Mouse (Mus musculus): Measurements from ENCODE around the gene Gm33543. TPM values are rescaled to one million over a fixed set of nuclear protein-coding genes. Genes with fewer than 3 reads are reported as not detected.

Gm33543 gene
- polyA plus RNA-seq, 1 experiment = not detected

DNA sequence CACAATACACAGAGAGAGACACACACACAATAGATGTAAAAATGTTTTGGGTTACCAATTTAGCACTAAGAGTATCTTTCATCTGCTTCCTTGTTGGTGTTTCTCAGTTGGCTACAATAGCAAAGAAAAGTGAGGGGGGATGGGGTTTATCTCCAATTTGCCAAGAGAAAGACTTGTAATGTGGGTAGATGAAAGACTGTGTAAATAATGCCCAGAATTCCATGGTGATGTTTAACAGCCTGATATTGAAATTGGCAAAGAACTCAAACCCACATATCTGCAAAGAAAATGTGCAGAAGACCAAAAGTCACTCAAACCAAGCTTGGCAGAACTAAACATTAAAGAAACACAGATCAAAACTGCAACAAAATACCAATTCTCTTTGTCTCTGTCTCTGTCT lies 3.6 kb upstream of the Gm33543 start:
- H3K4me3 ChIP-seq (replicated peaks; ENCODE audit: control insufficient read depth, low read depth, low read length) = no peak overlapping the region
- no peak overlapping the region for H3K27ac ChIP-seq (ENCODE audit: control insufficient read depth, insufficient read depth, low read depth, low read length, poor library complexity)
- no peaks in the 10 kb centered on the region; the same call in 1 of the 2 replicates for H3K4me1 ChIP-seq (ENCODE audit: control insufficient read depth, insufficient read depth, low read length)
- TF ChIP-seq POLR2A (IDR thresholded peaks at IDR 0.05; ENCODE audit: borderline replicate concordance, control insufficient read depth, low read depth, low read length) (no peak), CTCF (IDR thresholded peaks at IDR 0.05; ENCODE audit: control insufficient read depth, insufficient read depth, low read length) (no peak)

DNA sequence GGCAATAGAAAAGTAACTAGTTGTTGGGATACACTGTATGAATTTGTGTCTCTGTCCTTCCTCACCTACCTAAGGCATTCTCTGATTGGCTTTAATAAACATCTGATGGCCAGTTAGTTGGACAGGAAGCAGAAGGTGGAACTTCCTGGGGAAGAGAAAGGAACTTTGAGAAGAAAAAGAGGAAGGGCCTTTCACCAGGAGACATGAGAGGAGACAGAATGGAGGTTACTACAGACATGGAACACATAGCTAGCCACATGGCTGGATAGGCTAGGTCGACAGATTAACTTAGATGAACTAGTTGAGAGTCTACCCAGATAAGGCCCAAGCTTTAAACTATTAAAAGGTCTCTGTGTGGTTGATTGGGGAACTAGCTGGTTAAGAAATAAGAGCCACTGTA lies 1.1 kb upstream of the Gm33543 start:
- 56% methylated on average over 1 of the region's 1 CpGs for WGBS
- no peaks in the 10 kb centered on the region; the same call in 1 of the 2 replicates for H3K4me1 ChIP-seq (ENCODE audit: control insufficient read depth, insufficient read depth, low read length)
- TF ChIP-seq CTCF (IDR thresholded peaks at IDR 0.05; ENCODE audit: control insufficient read depth, insufficient read depth, low read length) = no peak
- TF ChIP-seq POLR2A (IDR thresholded peaks at IDR 0.05; ENCODE audit: borderline replicate concordance, control insufficient read depth, low read depth, low read length) = no peak

DNA sequence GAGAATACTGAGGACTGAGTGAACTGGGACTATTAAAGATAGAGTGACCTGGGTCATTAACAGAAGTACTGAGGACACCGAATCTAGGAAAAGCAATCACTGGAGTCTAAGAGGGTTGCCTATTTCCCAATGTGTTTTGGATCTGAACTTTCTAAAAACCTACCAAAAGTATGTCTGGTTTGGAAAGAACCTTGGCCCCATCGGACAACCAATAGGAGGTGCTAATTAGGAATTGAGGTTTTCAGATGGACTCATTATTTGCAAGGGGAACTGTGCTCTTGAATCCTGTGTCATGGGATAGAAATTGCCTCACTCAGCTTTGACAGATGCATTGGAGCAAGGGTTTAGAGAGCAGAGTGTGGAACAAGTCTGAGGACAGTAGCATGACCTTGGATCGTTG lies 1.5 kb downstream of the Gm33543 start:
- Histone ChIP-seq H3K4me1 (ENCODE audit: control insufficient read depth, insufficient read depth, low read length) (no peaks in the 10 kb centered on the region; the same call in 1 of the 2 replicates), H3K4me3 (replicated peaks; ENCODE audit: control insufficient read depth, low read depth, low read length) (no peak overlapping the region), H3K27ac (ENCODE audit: control insufficient read depth, insufficient read depth, low read depth, low read length, poor library complexity) (no peak overlapping the region)
- TF ChIP-seq CTCF (IDR thresholded peaks at IDR 0.05; ENCODE audit: control insufficient read depth, insufficient read depth, low read length) (no peak), POLR2A (IDR thresholded peaks at IDR 0.05; ENCODE audit: borderline replicate concordance, control insufficient read depth, low read depth, low read length) (no peak)
- 87% methylated on average over 3 of the region's 3 CpGs for WGBS

More for the DNA sequence above, 1.1 kb upstream of the Gm33543 start:
- H3K4me3 ChIP-seq (replicated peaks; ENCODE audit: control insufficient read depth, low read depth, low read length) = no peak overlapping the region
- no peak overlapping the region for H3K27ac ChIP-seq (ENCODE audit: control insufficient read depth, insufficient read depth, low read depth, low read length, poor library complexity)

DNA sequence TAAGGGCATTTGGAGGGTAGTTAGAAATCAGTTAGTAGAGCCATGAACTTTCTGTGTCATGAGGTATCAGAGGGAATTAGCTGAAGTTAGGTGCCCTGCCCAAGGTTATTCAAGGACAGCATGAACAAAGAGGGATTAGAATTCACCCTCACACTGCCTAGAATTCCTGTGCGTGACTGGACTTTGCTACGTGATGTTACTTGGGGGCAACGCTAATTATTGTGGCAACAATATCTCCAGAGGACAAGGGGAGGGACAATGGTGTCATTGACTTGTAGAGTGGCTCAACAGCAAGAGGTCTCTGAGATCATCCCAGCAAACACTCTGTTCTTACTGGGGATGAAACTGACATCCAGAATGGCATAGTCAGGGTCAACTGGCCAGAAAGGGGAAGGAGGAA lies 2.9 kb downstream of the Gm33543 start:
- Histone ChIP-seq H3K4me3 (replicated peaks; ENCODE audit: control insufficient read depth, low read depth, low read length) (no peak overlapping the region), H3K4me1 (ENCODE audit: control insufficient read depth, insufficient read depth, low read length) (no peaks in the 10 kb centered on the region; the same call in 1 of the 2 replicates), H3K27ac (ENCODE audit: control insufficient read depth, insufficient read depth, low read depth, low read length, poor library complexity) (no peak overlapping the region)
- 90% methylated on average over 3 of the region's 3 CpGs for WGBS
- TF ChIP-seq CTCF (IDR thresholded peaks at IDR 0.05; ENCODE audit: control insufficient read depth, insufficient read depth, low read length) = no peak
- TF ChIP-seq POLR2A (IDR thresholded peaks at IDR 0.05; ENCODE audit: borderline replicate concordance, control insufficient read depth, low read depth, low read length) = no peak

DNA sequence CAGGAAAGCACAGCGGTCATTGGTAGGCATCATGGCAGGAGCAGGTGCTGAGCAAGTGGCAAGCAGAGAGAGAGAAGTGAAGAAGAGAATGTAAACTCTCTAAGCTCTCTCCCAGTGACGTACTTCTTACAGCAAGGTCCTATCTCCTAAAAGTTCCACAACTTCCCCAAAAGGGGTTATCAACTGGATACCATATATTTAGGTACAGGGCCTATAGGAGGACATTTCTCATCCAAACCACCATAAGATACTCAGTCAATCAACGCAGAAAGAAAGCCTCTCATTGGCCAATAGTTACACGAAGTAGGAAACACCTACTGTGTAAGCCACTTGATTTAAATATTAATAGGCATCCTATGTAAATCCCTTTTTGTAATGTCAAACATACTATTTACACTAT lies 3.7 kb downstream of the Gm33543 start:
- no peak overlapping the region for H3K4me3 ChIP-seq (replicated peaks; ENCODE audit: control insufficient read depth, low read depth, low read length)
- TF ChIP-seq CTCF (IDR thresholded peaks at IDR 0.05; ENCODE audit: control insufficient read depth, insufficient read depth, low read length) (no peak), POLR2A (IDR thresholded peaks at IDR 0.05; ENCODE audit: borderline replicate concordance, control insufficient read depth, low read depth, low read length) (no peak)
- no peaks in the 10 kb centered on the region; the same call in 1 of the 2 replicates for H3K4me1 ChIP-seq (ENCODE audit: control insufficient read depth, insufficient read depth, low read length)
- no peak overlapping the region for H3K27ac ChIP-seq (ENCODE audit: control insufficient read depth, insufficient read depth, low read depth, low read length, poor library complexity)
- WGBS = 73% methylated on average over 4 of the region's 4 CpGs

DNA sequence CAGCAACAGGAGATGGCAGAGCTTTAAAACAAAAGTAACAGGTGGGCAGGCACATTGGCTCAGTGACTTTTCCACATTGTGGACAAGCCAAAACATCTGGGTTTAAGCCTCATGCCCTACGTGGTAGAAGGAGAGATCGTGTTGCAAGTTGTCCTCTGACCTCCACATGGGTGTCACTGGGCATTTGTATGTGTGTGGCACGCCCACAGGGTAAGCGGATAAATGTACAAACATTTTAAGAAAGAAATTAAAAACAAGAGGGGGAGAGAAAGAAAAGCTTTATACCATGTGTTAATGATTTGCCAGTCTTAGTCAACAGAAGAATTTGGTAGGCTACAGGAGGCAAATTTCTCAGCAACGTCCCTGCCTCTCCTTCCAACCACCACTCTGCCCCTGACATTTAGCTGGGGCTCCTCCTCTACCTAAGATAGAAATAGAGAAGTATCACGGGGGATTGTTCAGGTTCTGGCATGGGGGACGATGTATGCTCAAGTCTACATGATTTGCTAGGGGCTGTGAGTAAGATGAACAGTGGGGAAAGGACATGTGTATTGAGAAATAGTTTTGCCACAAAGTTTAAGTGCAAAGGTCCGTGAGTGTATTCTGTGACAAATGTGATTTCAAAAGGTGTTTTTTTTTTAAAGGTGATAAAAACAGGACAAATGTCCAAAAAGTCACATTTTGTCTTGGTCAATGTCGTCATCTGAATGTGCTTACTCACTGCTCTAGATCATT lies 6.0 kb downstream of the Gm33543 start:
- WGBS = 64% methylated on average over 9 of the region's 9 CpGs
- H3K4me3 ChIP-seq (replicated peaks; ENCODE audit: control insufficient read depth, low read depth, low read length) = no peak overlapping the region
- TF ChIP-seq POLR2A (IDR thresholded peaks at IDR 0.05; ENCODE audit: borderline replicate concordance, control insufficient read depth, low read depth, low read length) (no peak), CTCF (IDR thresholded peaks at IDR 0.05; ENCODE audit: control insufficient read depth, insufficient read depth, low read length) (no peak)
- no peaks in the 10 kb centered on the region; the same call in 1 of the 2 replicates for H3K4me1 ChIP-seq (ENCODE audit: control insufficient read depth, insufficient read depth, low read length)
- H3K27ac ChIP-seq (ENCODE audit: control insufficient read depth, insufficient read depth, low read depth, low read length, poor library complexity) = no peak overlapping the region

DNA sequence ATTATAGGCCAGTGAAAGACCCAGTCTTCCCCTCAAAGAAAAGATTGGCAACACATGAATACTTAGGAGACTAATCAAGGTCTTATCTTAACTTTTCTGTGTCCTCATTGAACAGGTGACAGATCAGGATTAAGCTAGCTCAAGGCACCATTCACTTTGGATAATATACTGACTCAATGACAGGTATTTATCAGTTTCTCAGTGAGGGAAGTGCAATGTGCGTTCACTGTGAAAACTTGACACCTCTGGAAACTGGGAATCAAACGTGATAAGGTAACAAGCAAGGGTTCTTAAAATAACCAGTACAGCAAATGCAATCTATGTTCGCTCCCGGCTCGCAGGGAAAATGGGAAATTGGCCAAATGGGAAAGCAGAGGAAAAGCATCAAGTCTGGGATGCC lies 11.8 kb downstream of the Gm33543 start:
- no peaks in the 10 kb centered on the region for H3K4me1 ChIP-seq (ENCODE audit: control insufficient read depth, insufficient read depth, low read length)
- TF ChIP-seq POLR2A (IDR thresholded peaks at IDR 0.05; ENCODE audit: borderline replicate concordance, control insufficient read depth, low read depth, low read length) (no peak), CTCF (IDR thresholded peaks at IDR 0.05; ENCODE audit: control insufficient read depth, insufficient read depth, low read length) (no peak)
- H3K4me3 ChIP-seq (replicated peaks; ENCODE audit: control insufficient read depth, low read depth, low read length) = no peak overlapping the region
- 81% methylated on average over 5 of the region's 5 CpGs for WGBS
- no peak overlapping the region for H3K27ac ChIP-seq (ENCODE audit: control insufficient read depth, insufficient read depth, low read depth, low read length, poor library complexity)

DNA sequence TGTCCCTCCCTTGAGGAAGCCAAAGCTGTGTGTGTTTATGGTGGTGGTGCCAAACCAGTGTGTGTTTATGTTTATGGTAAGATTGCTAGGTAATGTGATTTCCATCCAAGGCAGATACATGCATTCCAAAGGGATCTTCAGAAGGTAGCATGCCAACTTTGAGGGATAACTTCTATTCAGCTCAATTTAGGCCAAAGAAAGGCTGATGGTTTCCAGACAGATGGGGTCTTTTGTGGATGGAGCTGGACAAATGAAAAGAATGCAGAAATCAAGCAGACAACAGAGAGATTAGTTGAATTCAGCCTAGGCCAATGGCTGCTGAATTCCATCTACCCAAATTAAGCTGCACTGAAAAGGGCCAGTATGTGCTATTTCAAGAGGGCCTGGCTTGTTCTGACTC lies 13.3 kb downstream of the Gm33543 start:
- no peaks in the 10 kb centered on the region for H3K4me1 ChIP-seq (ENCODE audit: control insufficient read depth, insufficient read depth, low read length)
- no peak overlapping the region for H3K27ac ChIP-seq (ENCODE audit: control insufficient read depth, insufficient read depth, low read depth, low read length, poor library complexity)
- no peak for TF ChIP-seq POLR2A (IDR thresholded peaks at IDR 0.05; ENCODE audit: borderline replicate concordance, control insufficient read depth, low read depth, low read length)
- H3K4me3 ChIP-seq (replicated peaks; ENCODE audit: control insufficient read depth, low read depth, low read length) = no peak overlapping the region

DNA sequence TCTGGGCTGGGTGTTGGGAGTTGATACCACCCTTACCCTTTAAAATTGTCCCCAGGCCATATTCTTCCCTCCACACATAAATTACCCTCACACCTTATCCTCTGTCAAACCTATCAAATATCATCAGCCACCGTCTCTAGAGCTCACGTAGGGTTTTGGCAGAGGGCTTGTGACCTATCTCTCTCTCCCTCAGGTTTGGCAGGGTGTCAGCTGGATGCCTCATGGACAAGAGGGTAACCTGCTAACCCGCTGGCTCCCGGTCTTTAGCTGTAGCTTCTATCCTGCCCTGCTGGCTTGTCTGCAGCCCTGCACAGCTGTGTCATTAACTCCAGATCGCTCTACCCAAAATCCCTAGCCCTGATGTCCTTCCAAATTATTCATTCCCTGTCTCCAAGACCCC lies 14.4 kb downstream of the Gm33543 start:
- Histone ChIP-seq H3K4me1 (ENCODE audit: control insufficient read depth, insufficient read depth, low read length) (no peaks in the 10 kb centered on the region), H3K4me3 (replicated peaks; ENCODE audit: control insufficient read depth, low read depth, low read length) (no peak overlapping the region), H3K27ac (ENCODE audit: control insufficient read depth, insufficient read depth, low read depth, low read length, poor library complexity) (no peak overlapping the region)
- no peak for TF ChIP-seq POLR2A (IDR thresholded peaks at IDR 0.05; ENCODE audit: borderline replicate concordance, control insufficient read depth, low read depth, low read length)
- TF ChIP-seq CTCF (IDR thresholded peaks at IDR 0.05; ENCODE audit: control insufficient read depth, insufficient read depth, low read length) = no peak
- WGBS = 70% methylated on average over 5 of the region's 5 CpGs
